Mouse (Mus musculus) T-helper 17 cell (primary cell): Measurements from ENCODE around the gene Palm.

ENCODE experiments used
- in situ Hi-C, 2 experiments: fragments of 300-600 bp; cut with MboI, MseI; formaldehyde crosslinking; loops; 1 replicate in 1 of 2; 2 replicates in 1 of 2; pipeline ENCODE4 v1.15.1; 2025; ENCODE audit warnings: high pct_unique_total_duplicates in 2 of 2

The Palm gene

DNA sequence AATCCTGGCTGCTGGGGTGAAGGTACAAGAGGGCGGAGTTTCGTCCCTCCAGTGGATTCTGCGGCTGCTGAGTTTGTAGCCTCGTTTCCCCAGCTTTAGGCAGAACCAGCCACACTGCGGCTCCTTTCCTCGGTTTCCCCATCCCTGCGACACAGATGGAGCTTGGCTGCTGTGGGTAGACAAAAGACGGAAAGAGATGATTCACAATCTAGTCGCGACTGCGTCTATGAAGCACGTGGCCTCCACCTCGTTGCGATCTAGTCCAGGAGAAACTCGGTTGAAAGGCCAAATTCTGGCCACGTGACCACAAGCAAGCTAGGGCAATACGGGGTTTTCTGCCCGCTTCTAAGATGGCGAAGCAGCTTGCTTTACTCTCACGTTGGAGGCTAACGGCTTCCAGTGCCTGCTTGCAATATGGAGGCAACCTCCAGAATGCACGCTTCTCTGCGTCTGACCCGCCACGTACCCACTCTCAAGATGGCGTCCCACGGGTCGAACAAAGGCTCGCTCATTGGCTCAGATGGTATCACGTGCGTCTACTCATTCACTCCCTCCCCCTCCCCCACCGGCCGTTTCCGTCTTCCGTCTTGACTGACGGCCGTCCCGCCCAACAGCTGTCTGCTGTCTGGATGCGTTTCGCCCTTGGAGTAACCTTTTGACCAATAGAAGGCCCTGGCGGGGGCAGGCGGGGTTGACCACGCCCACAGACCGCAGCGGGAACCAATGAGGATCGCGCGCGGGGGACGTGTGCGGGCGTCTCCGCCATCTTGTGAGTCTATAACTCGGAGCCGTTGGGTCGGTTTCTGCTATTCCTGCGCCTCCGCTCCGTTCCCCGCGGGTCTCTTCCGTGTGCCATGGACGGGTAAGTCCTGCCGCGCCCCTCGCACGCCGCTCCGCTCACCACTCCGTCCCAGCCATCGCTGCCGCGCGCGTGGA is 60.8 kb downstream of the Palm start, which contains the start of gene Ptbp1:
Gene Ptbp1, plus strand, starts transcription at position 568 of the 936 bp plus-strand sequence.
- in situ Hi-C loops, result loop anchor here in 1 of 2 experiments (25.0 kb wide), 1 partner anchor 1267 kb away; the partner anchor contains the start of gene Syde1

- in situ Hi-C loops, result loop anchor here in 1 of 2 experiments (25.0 kb wide), 1 partner anchor 1268 kb away; the partner anchor contains the start of gene Syde1
These were observed 61.6 kb downstream of the Palm start for GRCm38 (mm10) chr10:79854801-79855541.

- in situ Hi-C loops, result loop anchor here in 1 of 2 experiments (25.0 kb wide), 1 partner anchor 1268 kb away; the partner anchor contains the start of gene Syde1
These were observed 62.3 kb downstream of the Palm start for GRCm38 (mm10) chr10:79855558-79856184.

DNA sequence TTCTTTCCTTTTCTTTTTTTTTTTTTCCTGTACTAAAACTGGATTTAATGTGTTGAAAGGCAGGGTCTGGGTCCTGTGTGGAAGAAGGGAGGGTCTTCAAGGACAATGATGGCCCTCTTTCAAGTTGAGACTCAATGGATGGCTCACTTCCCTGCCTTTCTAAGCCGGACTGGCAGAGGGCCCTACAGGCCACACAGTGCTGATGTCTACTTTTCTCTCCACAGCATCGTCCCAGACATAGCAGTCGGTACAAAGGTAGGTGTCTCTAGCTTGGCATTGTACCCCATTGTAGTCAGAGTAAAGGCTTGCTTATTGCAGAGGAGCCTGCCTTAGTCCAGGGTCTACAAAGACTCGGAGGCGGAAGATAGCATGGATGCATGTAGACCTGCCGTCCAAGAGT is 62.9 kb downstream of the Palm start:
- in situ Hi-C loops, result loop anchor here in 1 of 2 experiments (25.0 kb wide), 1 partner anchor 1269 kb away; the partner anchor contains the start of gene Syde1

GRCm38 (mm10) chr10:79856704-79857451 is 63.5 kb downstream of the Palm start:
- in situ Hi-C loops, result loop anchor here in 1 of 2 experiments (25.0 kb wide), 1 partner anchor 1270 kb away; the partner anchor contains the start of gene Syde1

DNA sequence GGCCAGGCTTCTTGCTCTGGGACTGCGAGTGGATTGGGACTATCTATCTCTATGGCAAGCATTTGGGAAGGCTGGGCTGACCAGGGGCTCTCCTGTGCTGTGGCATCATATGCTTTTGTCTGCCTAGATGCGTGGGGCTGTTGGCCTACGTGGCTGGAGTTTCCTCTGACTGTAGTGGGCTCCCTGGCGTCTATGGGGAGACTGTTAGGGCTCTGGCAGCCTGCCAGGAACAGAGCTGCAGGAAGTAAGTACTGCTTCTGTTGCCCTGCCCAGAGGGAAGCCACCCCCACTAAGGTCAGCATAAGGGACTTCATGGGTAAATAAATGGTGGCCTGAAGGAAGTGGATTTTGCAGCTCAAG is 64.1 kb downstream of the Palm start:
- in situ Hi-C loops, result loop anchor here in 1 of 2 experiments (25.0 kb wide), 1 partner anchor 1270 kb away; the partner anchor contains the start of gene Syde1

DNA sequence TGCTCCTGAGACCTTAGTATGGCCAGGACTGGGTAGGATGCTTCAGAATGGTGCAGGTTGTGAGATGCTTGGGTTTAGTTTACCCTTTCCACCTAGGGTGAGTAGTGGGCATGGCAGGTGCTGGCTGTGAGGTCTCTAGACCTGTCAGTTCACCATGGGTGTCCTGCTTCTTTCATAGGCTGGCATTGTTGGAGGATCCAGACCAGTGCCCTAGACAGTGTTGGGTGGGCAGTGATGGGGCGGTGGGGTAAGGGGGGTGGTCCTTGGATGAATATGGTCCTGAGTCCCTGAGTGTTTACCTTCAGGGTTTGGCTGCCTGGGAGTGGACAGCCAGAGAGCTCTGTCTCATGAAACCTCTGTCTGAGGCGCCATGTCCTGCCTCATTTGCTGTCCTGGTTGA is 64.5 kb downstream of the Palm start:
- in situ Hi-C loops, result loop anchor here in 1 of 2 experiments (25.0 kb wide), 1 partner anchor 1271 kb away; the partner anchor contains the start of gene Syde1

GRCm38 (mm10) chr10:79858416-79859074 is 65.2 kb downstream of the Palm start:
- in situ Hi-C loops, result loop anchor here in 1 of 2 experiments (25.0 kb wide), 1 partner anchor 1271 kb away; the partner anchor contains the start of gene Syde1

- in situ Hi-C loops, result loop anchor here in 1 of 2 experiments (25.0 kb wide), 1 partner anchor 1272 kb away; the partner anchor contains the start of gene Syde1
These were observed 65.7 kb downstream of the Palm start for GRCm38 (mm10) chr10:79859116-79859515.

GRCm38 (mm10) chr10:79860079-79860911 is 66.9 kb downstream of the Palm start:
- in situ Hi-C loops, result loop anchor here in 1 of 2 experiments (25.0 kb wide), 1 partner anchor 1273 kb away; the partner anchor contains the start of gene Syde1

DNA sequence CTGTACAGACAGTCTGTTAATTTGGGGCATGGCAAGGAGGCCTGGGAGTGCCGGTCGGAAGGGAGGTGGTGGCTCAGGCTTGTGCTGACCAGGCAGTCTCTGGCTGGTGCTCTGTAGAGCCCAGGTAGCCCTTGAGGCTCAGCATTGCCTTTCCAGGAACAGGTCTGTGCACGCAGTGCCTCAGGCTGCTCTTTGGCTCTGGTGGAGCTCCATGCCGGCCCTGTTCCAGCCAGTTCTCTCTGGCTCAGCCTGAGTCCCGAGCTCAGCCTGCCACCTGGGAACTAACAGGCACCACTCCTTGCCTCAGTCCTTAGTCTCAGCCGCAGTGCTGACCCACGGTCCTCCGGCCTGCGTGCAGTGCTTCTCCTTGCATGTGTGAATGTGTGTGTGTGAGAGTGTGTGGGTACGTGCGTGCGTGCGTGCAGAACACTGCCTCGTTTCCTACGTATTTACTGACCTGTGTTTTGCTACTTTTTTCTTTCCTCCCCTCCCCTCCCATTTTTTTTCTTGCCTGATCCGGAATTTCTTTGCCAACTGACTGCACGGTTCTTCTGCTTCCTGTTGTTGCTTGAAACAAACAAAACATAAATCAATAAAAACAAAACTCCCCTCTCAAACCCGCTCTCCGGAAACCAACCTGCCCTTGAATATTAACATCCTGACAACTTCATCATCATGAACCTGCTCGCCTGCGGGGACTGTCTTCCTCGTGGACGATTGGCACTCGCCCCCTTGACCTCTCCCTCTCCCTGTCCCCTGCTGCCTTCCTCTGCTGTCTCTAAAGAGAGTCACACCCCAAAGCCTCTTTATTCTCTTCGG is 68.1 kb downstream of the Palm start:
- in situ Hi-C loops, result loop anchor here in 1 of 2 experiments (25.0 kb wide), 1 partner anchor 1274 kb away; the partner anchor contains the start of gene Syde1

GRCm38 (mm10) chr10:79862049-79862788 is 68.8 kb downstream of the Palm start:
- in situ Hi-C loops, result loop anchor here in 1 of 2 experiments (25.0 kb wide), 1 partner anchor 1275 kb away; the partner anchor contains the start of gene Syde1

GRCm38 (mm10) chr10:79862925-79863324 is 69.6 kb downstream of the Palm start:
- in situ Hi-C loops, result loop anchor here in 1 of 2 experiments (25.0 kb wide), 1 partner anchor 1276 kb away; the partner anchor contains the start of gene Syde1

DNA sequence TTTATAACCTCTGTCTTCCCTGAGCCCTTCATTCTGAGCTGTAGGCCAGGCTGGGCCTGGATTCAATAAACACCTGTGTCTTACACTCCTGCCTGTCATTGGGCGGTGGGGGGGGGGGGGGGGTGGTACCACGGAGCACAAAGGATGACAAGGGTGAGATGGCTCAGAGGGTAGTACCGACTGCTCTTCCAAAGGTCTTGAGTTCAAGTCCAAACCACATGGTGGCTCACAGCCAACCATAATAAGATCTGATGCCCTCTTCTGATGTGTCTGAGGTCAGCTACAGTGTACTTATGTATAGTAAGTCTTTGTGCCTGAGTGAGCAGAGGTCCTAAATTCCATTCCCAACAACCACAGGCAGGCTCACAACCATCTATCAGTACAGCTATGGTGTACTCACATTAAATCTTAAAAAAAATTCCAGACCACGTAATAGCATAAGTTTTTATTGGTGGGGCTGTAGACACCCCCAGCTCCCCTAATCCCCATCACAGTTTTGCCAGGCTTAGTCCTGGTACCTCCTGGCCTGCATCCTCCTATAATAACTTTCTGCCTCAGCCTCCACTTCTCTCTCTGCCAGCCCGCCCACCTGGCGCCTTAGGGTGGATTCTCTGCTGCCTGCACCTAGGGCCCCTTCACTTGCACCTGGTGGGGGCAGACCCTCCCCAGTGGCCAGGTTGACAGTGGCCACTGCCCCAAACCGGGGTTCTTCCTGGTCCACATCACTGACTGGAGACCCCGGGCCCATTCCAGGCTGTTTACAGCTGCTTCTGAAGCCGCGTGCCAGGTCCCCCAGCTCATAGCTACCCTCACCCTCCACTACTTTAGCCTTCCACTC is 71.2 kb downstream of the Palm start:
- in situ Hi-C loops, result loop anchor here in 1 of 2 experiments (25.0 kb wide), 1 partner anchor 1277 kb away; the partner anchor contains the start of gene Syde1

- in situ Hi-C loops, result loop anchor here in 1 of 2 experiments (25.0 kb wide), 1 partner anchor 1278 kb away; the partner anchor contains the start of gene Syde1
These were observed 71.8 kb downstream of the Palm start for GRCm38 (mm10) chr10:79865189-79865601.
